Mouse (Mus musculus) B cell, adult 67 days (primary cell): ENCODE results near the gene 4930519P11Rik. TPM values are rescaled to one million over a fixed set of nuclear protein-coding genes. Genes with fewer than 3 reads are reported as not detected.

Source experiments
- total RNA-seq, 2 experiments: library from RNA; stranded (reverse); gene quantifications; 4 replicates each; pipeline ENCODE4 v1.2.4; 2023

4930519P11Rik gene
- not detected for total RNA-seq

DNA sequence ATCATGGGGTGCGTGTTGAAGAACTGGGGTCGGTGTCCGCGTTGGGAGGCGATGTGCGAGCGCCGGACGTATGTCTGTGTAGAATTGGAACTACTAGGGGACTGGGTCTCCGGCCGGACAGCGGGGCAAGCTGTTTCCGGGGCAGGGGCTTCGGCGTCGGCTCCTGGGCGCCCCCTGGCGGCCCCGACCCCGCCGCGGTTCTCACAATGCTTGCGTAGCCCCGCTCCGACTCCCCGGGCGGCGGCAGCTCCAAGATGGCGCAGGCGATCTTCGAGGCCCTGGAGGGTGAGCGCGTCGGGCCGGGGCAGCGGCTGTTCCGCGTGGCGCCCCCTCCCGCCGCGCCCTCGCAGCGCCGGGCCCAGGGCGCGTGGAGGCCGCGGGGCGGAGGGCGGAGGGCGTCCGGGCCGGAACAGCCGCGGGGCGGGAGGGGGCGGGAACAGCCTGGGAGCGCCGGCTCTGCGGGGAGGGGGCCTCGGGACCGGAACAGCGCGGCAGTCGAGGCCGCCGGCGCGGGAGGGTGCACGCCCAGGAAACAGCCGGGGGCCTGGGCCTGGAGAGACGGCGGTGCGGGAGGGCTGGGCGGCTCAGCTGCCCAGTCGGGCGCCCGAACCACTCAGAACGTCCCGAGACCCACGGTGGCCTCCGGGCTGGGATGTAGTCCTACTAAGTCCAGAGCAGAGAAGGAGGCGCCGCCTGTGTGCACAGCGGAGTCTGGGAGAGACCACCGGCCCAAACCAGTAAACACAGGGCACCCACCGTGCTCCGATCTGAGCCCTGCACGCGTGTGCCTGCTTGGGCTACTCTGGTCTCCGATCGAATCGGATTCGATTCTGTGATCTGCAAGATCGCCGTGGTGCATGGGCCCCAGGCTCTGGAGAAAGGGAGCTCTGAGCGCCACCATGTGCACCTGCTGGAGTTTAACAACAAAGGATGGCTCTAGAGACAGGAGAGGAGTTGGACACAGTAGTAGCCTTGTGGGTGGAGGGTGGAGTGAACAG lies at the start of gene 4930519P11Rik, which contains the start of gene Zfp341:
4930519P11Rik (minus strand) TSS at position 320 of the 998 bp plus-strand sequence.
Zfp341 (plus strand) TSS at position 180 of the 998 bp plus-strand sequence.

GRCm38 (mm10) chr2:154651363-154651762 lies 38.1 kb upstream of the 4930519P11Rik start, which contains the start of gene Chmp4b:
Gene Chmp4b, plus strand, starts transcription at chr2:154651705.

DNA sequence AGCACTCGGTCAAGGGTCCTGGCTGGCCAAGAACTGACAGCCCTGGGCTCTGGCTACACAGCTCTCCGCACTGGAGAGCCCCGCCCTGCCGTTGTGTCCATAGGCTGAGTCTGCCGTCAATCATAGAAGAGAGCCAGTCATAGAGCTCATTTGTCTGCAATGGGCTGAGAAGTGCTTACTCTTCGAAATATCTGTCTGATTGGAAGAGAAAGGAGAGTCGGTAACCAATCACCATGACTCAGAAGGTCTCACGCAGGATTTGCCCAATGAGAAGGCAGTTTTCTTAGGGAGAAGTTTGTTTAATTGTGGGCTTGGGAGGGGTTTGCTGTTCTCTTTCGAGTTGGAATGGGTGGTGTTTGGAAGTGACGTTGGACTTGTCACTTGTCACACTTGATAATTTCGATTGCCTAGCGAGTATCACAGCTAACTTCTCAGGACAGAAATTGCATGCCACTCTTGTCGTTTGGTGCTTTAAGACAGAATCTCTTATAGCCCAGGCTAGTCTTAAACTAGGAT lies 9.5 kb downstream of the 4930519P11Rik start, which contains the start of gene Pxmp4:
Pxmp4 (minus strand) TSS at position 71 of the 516 bp plus-strand sequence.

DNA sequence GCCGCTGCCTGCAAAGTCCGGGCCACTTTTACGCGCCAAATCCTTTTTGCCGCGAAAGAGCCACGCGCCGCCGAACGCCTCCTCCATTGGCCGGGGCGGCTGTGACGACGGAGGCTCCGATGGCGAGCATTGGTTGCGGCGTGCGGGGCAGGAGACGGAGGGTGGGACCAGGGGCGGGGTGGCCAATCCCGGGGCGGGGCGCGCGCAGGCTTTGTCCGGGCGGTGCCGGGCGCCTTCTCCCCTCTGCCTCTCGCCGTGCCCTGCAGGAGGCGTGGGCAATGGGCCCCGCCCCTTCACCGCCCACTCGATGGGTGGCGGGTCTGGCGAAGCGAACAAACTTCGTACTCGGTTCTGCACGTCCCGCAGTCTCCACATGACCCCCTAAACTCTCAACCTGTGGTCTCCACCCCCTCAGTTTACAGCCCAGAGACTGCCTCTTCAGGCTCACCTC lies 43.4 kb downstream of the 4930519P11Rik start, which contains the start of gene E2f1:
E2f1 (minus strand) TSS at position 57 of the 451 bp plus-strand sequence.

Other genes with a start within 250 kb of the 4930519P11Rik start
- 10 to 100 TPM; 14.2 to 15.9 TPM for gene Cdk5rap1, start 240.4 kb downstream of the 4930519P11Rik start, total RNA-seq
- gene Snta1, start 205.3 kb downstream of the 4930519P11Rik start, total RNA-seq = under 1 TPM; 0.26 to 0.36 TPM
- 10 to 100 TPM; 39.6 to 41.9 TPM for gene Cbfa2t2, start 177.0 kb downstream of the 4930519P11Rik start, total RNA-seq
- gene 1700003F12Rik, start 66.4 kb downstream of the 4930519P11Rik start, total RNA-seq = 1 to 10 TPM; 1.5 to 1.7 TPM
- 1 to 10 TPM in 1 of 2 experiments, under 1 TPM in 1; 0.84 to 1.6 TPM for gene Actl10, start 61.7 kb downstream of the 4930519P11Rik start, total RNA-seq
- gene Necab3, start 54.5 kb downstream of the 4930519P11Rik start, total RNA-seq = 1 to 10 TPM in 1 of 2 experiments, not detected in 1; 1.5 TPM
- gene E2f1, start 43.5 kb downstream of the 4930519P11Rik start, total RNA-seq = 1 to 10 TPM; 4.4 to 5.0 TPM
- 10 to 100 TPM; 10.2 to 13.7 TPM for gene Pxmp4, start 9.7 kb downstream of the 4930519P11Rik start, total RNA-seq
- gene Zfp341, start 140 bp downstream of the 4930519P11Rik start, total RNA-seq = 1 to 10 TPM; 8.4 to 9.8 TPM
- gene Chmp4b, start 38.3 kb upstream of the 4930519P11Rik start, total RNA-seq = 100 to 1,000 TPM; 111 to 121 TPM
- gene Gm14214, start 156.6 kb upstream of the 4930519P11Rik start, total RNA-seq = not detected
- 100 to 1,000 TPM; 153 to 163 TPM for gene Raly, start 177.7 kb upstream of the 4930519P11Rik start, total RNA-seq
- not detected for gene a, start 178.0 kb upstream of the 4930519P11Rik start, total RNA-seq